Mouse (Mus musculus) midbrain, embryonic 15.5 days (tissue): ENCODE results near the gene Ghrhr. TPM values are rescaled to one million over a fixed set of nuclear protein-coding genes. Genes with fewer than 3 reads are reported as not detected.
A peak's percentile ranks its signal among the peaks of the same experiment; 100 is the strongest.

ENCODE experiments used
- ATAC-seq: fragments of 200-750 bp; cut with Nextera tagmentation; replicated peaks from 2 replicates; pipeline ENCODE4 v1.8.0; 2017; ENCODE audit warnings: moderate TSS enrichment
- H3K27ac ChIP-seq: fragments of 300-500 bp; sonication (generic); 2 replicates; pipeline ENCODE4 v1.5.1; 2015; ENCODE audit warnings: mild to moderate bottlenecking, inconsistent platforms
- H3K27me3 ChIP-seq: fragments of 300-500 bp; sonication (generic); replicated peaks from 2 replicates; pipeline ENCODE4 v1.6.1; 2015; ENCODE audit warnings: inconsistent platforms
- H3K36me3 ChIP-seq: fragments of 300-500 bp; sonication (generic); replicated peaks from 2 replicates; pipeline ENCODE4 v1.6.1; 2015; ENCODE audit warnings: inconsistent platforms
- H3K4me1 ChIP-seq: fragments of 300-500 bp; sonication (generic); 2 replicates; pipeline ENCODE4 v1.6.1; 2015; ENCODE audit warnings: inconsistent platforms
- H3K4me2 ChIP-seq: fragments of 300-500 bp; sonication (generic); 2 replicates; pipeline ENCODE4 v1.6.1; 2015; ENCODE audit warnings: inconsistent platforms, mild to moderate bottlenecking, moderate library complexity
- H3K4me3 ChIP-seq: fragments of 300-500 bp; sonication (generic); 2 replicates; pipeline ENCODE4 v1.5.1; 2015; ENCODE audit warnings: mild to moderate bottlenecking, inconsistent platforms
- H3K9ac ChIP-seq: fragments of 300-500 bp; sonication (generic); 2 replicates; pipeline ENCODE4 v1.6.1; 2015; ENCODE audit warnings: mild to moderate bottlenecking, inconsistent platforms
- H3K9me3 ChIP-seq: fragments of 300-500 bp; sonication (generic); 2 replicates; pipeline ENCODE4 v1.6.1; 2016; ENCODE audit warnings: inconsistent platforms
- WGBS: fragments of 180-500 bp; shearing (Covaris S2); methylation state at CpG from one replicate; pipeline ENCODE4 v1.1.7; 2015; ENCODE audit warnings: mixed read lengths; 5-methylcytosine and 5-hydroxymethylcytosine counted together
- polyA plus RNA-seq: library from polyadenylated mRNA; unstranded; fragments of >200 nt; fragmentation: Nextera tagmentation; extraction: Ambion mirVana; gene quantifications from 2 replicates; pipeline ENCODE4 v1.2.1, GENCODE M21; 2015

The Ghrhr gene
- polyA plus RNA-seq, 1 experiment from 2014 or later, result not detected

DNA sequence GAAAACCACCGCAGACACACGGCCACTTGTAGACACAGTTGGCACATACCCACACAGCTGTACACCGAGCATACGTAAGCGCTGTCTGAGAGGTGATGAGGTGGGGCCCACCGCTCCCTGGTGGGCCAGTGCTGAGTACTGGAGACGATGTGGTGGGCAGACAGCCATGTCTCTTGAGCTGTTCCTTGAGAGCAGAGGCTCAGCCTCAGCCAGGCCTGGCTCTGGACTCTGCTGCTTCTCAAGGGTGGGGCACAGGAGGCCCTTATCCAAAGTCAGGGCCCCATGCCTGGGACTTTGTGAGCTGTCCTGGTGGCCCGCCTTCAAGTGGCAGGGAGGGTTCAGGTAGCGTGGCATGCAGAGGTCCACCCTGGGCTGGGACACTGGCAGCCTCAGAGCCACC, 33.8 kb upstream of the Ghrhr start:
- Histone ChIP-seq H3K36me3 (no peaks in the 10 kb centered on the region), H3K9me3 (no peaks in the 10 kb centered on the region), H3K9ac (no peak overlapping the region), H3K27me3 (no peaks in the 10 kb centered on the region), H3K27ac (no peak overlapping the region), H3K4me3 (no peak overlapping the region), H3K4me2 (no peak overlapping the region), H3K4me1 (no peaks in the 10 kb centered on the region)
- 75% methylated on average over 9 of the region's 9 CpGs for WGBS
- 0 out of 2 replicates have a peak, but pooled peaks have one; percentile 31 for ATAC-seq

DNA sequence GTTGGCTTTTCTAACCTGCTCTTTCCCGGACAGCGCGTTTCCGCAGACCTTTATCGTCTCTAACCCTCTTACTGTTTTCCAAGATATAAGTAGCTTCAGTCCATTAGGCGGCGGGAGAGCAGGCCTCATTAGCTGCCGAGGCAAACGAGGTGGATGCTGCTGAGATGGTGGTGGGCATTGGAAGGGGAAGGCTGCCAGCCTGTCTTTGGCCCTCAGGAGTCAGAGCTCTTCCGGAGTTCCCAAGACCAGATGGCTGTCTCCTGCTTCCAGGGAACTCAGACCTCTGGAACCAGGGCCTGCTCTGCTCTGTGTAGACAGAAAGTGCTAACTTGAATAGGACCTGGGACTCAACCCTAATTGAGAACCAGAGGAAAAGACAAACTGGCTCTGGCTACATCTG, 32.6 kb upstream of the Ghrhr start:
- H3K27me3 ChIP-seq, result no peaks in the 10 kb centered on the region
- no peaks in the 10 kb centered on the region for H3K4me1 ChIP-seq
- no peaks in the 10 kb centered on the region for H3K9me3 ChIP-seq
- ATAC-seq, result no peak
- H3K36me3 ChIP-seq, result no peaks in the 10 kb centered on the region
- H3K4me3 ChIP-seq, result no peak overlapping the region
- no peak overlapping the region for H3K9ac ChIP-seq
- WGBS, result 81% methylated on average over 10 of the region's 10 CpGs
- no peak overlapping the region for H3K27ac ChIP-seq
- H3K4me2 ChIP-seq, result no peak overlapping the region

DNA sequence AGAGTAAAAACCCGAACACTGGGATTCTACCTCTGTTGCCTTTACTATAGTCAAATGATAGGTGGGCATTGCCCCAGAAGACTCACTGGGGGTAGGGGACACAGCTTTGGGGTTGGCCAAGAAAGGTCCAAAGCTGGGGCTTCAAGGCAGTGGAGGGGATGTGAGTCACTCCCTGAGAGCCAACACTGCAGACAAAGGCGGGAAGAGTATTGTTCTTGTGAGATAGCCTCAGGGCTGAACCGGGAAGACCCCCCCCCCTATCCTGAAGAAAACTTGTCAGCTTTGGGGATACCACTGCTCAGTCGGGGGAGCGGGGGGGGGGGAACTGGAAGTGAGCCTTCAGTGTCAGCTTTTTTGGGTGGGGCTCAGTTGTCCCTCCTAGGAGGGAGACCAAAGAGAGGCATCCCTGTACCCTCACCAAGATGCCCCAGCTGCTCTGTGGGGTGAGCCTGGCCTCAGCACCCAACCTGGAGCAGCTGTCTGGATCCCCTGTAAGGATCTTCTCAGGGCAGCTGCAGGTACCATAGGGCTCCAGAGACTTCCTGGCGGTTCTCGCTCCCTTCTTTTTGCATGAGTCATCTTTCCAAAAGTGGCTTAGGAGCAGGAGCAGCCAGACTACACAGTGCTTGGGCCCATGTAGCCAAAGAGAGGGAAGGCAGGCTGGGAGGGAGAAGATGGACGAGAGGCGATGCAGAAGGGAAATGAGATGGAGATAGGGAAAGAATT, 31.6 kb upstream of the Ghrhr start:
- H3K4me2 ChIP-seq, result no peak overlapping the region
- H3K4me3 ChIP-seq, result no peak overlapping the region
- no peaks in the 10 kb centered on the region for H3K36me3 ChIP-seq
- no peaks in the 10 kb centered on the region for H3K9me3 ChIP-seq
- ATAC-seq, result no peak
- no peak overlapping the region for H3K9ac ChIP-seq
- no peak overlapping the region for H3K27ac ChIP-seq
- H3K4me1 ChIP-seq, result no peaks in the 10 kb centered on the region
- 89% methylated on average over 9 of the region's 9 CpGs for WGBS
- H3K27me3 ChIP-seq, result no peaks in the 10 kb centered on the region

DNA sequence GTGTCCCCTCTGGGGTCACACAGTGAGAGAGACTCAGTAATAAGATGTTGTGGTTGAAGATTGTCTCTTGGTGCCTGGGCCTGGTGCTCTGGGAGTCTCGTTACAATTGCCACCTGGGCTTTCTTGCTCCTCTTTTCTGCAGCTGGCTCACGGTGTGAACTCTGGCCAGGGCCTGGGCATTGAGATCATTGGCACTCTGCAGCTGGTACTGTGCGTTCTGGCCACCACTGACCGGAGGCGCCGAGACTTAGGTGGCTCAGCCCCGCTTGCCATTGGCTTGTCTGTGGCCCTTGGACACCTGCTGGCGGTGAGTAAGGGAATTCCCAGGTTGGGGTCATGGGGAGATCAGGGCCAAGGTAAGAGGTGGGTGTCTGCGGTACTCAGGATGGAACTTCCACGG, 30.8 kb upstream of the Ghrhr start:
- no peak overlapping the region for H3K4me3 ChIP-seq
- no peak overlapping the region for H3K9ac ChIP-seq
- no peaks in the 10 kb centered on the region for H3K4me1 ChIP-seq
- 90% methylated on average over 10 of the region's 10 CpGs for WGBS
- H3K27me3 ChIP-seq, result no peaks in the 10 kb centered on the region
- H3K4me2 ChIP-seq, result no peak overlapping the region
- H3K27ac ChIP-seq, result no peak overlapping the region
- H3K36me3 ChIP-seq, result no peaks in the 10 kb centered on the region
- ATAC-seq, result no peak
- H3K9me3 ChIP-seq, result no peaks in the 10 kb centered on the region

DNA sequence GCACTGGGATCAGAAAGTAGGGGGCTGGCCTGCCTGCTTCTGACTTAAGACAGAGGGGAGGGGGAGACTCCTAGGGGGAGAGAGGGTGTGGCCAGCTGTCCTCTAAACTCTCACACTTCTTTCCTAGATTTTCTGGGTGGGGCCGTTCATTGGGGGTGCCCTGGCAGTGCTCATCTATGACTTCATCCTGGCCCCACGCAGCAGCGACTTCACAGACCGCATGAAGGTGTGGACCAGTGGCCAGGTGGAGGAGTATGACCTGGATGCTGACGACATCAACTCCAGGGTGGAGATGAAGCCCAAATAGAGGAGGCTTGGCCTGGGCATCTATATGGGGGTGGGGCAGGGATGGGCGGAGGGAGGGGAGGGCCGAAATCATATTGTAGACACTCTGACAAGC, 29.6 kb upstream of the Ghrhr start:
- Histone ChIP-seq H3K36me3 (no peaks in the 10 kb centered on the region), H3K27me3 (no peaks in the 10 kb centered on the region), H3K4me3 (no peak overlapping the region), H3K4me1 (no peaks in the 10 kb centered on the region), H3K27ac (no peak overlapping the region), H3K9ac (no peak overlapping the region), H3K4me2 (no peak overlapping the region), H3K9me3 (no peaks in the 10 kb centered on the region)
- 89% methylated on average over 7 of the region's 7 CpGs for WGBS
- ATAC-seq, result no peak

DNA sequence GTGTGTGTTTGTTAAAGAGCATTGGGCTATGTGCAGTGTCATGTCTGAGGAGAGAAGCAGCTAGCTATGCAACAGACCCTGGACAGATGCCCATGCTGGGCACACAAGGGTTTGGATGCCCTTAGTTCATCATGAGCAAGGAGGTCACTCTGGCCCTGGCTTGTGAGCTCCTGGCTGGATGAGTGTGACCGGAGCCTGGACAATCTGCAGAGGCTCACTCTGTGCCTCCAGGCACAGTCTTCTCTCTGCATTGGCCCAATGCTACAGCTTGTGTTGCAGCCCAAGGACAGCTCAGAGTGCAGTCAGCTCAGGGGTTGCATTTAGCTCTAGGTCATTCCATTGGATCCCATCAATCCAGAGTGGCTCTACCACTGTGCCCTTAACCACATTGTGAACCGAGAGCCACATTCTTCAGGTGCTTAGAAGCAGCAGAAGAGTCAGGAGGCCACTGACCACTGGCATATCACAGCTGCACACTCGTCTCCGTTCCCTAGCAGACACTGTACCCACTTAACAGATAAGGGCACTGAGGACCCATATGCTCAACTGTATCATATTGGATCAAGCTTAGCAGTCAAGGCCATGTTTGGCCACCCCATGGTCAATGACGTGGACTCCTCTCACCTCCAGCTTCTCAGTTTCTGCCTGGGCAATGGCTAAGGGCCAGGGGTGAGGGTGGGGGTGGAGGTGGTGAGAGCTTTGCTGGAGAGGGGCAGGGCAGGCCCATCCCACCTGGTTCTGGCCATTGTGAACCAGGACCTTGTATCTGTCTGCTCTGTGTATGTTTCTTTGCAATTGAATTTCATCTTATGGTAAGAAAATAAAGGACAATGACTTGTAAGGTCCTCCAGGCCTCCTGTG, 28.2 kb upstream of the Ghrhr start:
- H3K27ac ChIP-seq, result no peak overlapping the region
- 83% methylated on average over 5 of the region's 5 CpGs for WGBS
- H3K36me3 ChIP-seq, result no peaks in the 10 kb centered on the region
- H3K27me3 ChIP-seq, result no peaks in the 10 kb centered on the region
- H3K9me3 ChIP-seq, result no peaks in the 10 kb centered on the region
- no peak overlapping the region for H3K4me3 ChIP-seq
- H3K9ac ChIP-seq, result no peak overlapping the region
- ATAC-seq, result no peak
- H3K4me1 ChIP-seq, result no peaks in the 10 kb centered on the region
- no peak overlapping the region for H3K4me2 ChIP-seq

DNA sequence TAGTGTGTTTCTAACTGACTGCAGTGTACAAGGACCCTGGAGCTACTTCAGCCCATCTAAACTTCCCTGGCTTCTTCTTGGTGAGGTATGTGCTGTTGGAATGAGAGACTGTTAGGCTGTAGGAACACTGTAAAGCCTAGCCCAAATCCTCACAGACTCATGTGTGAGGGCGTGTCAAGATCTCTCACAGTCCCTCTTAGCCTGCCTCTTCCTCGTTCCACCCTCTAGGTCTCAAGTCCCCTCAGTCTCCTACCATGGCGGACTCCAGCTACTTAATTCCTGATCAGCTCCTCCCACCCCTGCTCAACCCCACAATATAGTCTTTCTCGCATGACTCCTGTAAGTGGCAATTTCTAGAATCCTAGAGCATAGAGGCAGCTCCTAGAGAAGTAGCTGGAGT, 26.9 kb upstream of the Ghrhr start:
- Histone ChIP-seq H3K9me3 (no peaks in the 10 kb centered on the region), H3K4me3 (no peak overlapping the region), H3K4me1 (no peaks in the 10 kb centered on the region), H3K27me3 (no peaks in the 10 kb centered on the region), H3K9ac (no peak overlapping the region), H3K36me3 (no peaks in the 10 kb centered on the region), H3K27ac (no peak overlapping the region), H3K4me2 (no peak overlapping the region)
- ATAC-seq, result no peak
- 76% methylated on average over 4 of the region's 4 CpGs for WGBS

DNA sequence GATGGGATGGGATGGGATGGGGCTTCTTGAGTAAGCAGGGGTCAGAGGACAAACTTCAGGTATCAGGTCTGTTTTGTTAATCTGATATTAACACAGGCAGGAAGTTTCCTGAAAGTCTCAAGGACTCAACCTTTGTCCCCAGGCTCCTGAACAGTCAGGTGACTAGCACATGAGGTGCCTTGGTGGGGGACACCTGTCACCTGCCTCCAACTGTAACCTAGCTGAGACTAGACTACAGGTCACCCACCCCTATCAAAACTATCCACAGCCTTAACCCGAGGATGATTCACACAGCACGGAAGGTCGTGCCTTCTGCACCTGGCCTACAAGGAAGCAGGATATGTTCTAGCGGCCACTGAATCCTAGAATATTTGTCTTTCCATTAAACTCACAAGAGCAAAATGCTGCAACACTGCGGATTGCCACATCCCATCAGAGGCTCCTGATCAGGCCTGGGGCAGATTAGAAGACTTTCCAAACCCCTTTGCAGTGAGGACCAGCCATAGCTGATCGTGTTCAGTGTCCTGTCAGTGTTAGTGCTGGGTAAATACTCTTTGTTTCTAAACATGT, 25.6 kb upstream of the Ghrhr start:
- no peak overlapping the region for H3K27ac ChIP-seq
- 90% methylated on average over 6 of the region's 6 CpGs for WGBS
- no peaks in the 10 kb centered on the region for H3K4me1 ChIP-seq
- no peak overlapping the region for H3K9ac ChIP-seq
- no peaks in the 10 kb centered on the region for H3K36me3 ChIP-seq
- H3K4me2 ChIP-seq, result no peak overlapping the region
- H3K9me3 ChIP-seq, result no peaks in the 10 kb centered on the region
- ATAC-seq, result no peak
- no peaks in the 10 kb centered on the region for H3K27me3 ChIP-seq
- H3K4me3 ChIP-seq, result no peak overlapping the region

DNA sequence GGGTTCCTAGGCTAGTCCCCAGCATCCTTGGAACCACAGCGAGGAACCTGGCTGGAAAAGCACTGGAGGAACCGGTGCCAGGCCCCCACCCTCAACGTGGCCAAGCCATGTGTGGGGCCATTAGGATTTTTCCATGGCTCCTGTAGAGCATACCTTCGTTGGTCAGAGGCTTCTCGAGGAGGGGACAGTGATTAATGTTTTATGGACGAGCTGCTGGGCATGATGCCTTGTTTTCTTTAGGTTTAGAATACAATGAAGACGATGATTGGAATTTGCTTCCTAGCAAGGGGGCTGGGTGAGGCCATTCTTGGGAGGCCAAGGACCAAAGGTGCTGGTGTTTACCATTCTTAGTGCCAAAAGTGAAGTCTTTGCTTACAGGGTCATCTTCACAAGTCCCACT, 24.4 kb upstream of the Ghrhr start:
- Histone ChIP-seq H3K27ac (no peak overlapping the region), H3K4me1 (no peaks in the 10 kb centered on the region), H3K4me3 (no peak overlapping the region), H3K4me2 (no peak overlapping the region), H3K36me3 (no peaks in the 10 kb centered on the region), H3K9ac (no peak overlapping the region), H3K27me3 (no peaks in the 10 kb centered on the region), H3K9me3 (no peaks in the 10 kb centered on the region)
- ATAC-seq, result no peak
- 83% methylated on average over 7 of the region's 7 CpGs for WGBS

DNA sequence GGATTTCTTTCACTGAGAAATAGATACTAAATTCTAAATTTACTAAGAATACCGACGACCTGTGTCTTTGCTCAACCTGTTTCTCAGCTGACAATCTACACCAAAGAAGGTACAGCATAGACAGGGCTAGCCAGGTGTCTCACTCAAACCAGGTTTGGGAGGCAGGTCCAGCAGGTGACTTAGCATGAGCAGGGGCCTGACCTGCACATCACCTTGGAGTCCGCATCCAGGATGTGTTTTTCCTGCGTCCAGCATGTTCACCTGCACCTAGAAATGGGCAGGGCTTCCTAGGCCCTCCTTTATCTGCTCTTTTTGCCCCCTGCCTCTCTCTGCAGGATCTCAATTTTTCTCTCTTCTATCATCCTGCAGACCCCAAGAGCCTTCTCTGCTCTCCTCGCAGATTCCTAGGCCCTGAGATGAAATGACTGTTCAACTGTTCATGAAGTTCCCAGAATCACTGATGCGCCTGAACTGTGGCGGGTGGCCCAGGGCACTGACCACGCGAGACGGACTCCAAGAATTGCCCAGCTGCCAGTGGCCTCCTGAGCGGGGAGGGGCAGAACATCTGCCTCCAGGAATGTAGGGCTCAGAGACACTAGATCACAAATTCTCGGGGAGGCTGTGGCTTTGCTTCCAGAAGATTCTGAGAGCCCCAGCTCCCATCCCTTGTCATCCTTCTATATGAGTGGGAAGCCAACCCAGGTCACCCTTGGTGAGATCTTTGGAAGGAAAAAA, 22.2 kb upstream of the Ghrhr start:
- H3K36me3 ChIP-seq, result no peaks in the 10 kb centered on the region
- no peak overlapping the region for H3K4me2 ChIP-seq
- no peak overlapping the region for H3K27ac ChIP-seq
- WGBS, result 84% methylated on average over 12 of the region's 12 CpGs
- no peaks in the 10 kb centered on the region for H3K4me1 ChIP-seq
- no peak overlapping the region for H3K9ac ChIP-seq
- no peak overlapping the region for H3K4me3 ChIP-seq
- H3K27me3 ChIP-seq, result no peaks in the 10 kb centered on the region
- no peak for ATAC-seq
- H3K9me3 ChIP-seq, result no peaks in the 10 kb centered on the region

DNA sequence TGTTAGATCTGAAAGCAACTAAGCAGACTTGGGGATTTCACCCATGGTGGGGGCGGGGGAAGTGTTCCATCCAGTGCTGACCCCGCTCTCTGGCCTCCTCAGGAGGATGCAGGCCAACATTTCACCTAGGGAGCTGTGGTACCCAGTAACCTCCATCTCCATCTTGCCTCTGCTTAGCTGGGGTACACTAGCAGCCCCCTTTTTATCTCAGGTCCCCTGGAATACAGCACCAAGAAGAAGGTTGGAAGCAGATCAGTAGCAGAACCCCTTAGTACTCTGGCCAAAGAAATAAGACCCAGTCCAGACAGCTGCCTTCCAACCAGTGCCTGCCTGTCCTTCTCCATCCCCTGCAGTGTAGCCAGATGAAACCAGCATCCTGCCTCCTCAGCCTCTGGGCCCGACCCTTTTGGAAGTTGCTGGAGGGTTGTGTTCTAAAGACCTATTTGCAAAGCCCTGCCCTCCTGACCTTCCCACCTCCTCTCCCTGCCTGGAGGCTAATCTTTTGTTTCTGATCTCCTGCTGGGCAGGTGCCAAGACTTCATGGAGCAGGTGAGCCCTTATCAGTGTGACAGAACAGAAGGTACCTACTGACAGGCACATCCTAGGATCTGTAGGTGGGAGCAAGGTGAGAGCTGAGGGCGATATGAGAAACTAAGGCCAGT, 21.5 kb upstream of the Ghrhr start:
- H3K27ac ChIP-seq, result no peak overlapping the region
- no peaks in the 10 kb centered on the region for H3K36me3 ChIP-seq
- ATAC-seq, result no peak
- no peaks in the 10 kb centered on the region for H3K9me3 ChIP-seq
- no peak overlapping the region for H3K4me3 ChIP-seq
- no peak overlapping the region for H3K4me2 ChIP-seq
- no peaks in the 10 kb centered on the region for H3K27me3 ChIP-seq
- 77% methylated on average over 4 of the region's 4 CpGs for WGBS
- no peak overlapping the region for H3K9ac ChIP-seq
- no peaks in the 10 kb centered on the region for H3K4me1 ChIP-seq

DNA sequence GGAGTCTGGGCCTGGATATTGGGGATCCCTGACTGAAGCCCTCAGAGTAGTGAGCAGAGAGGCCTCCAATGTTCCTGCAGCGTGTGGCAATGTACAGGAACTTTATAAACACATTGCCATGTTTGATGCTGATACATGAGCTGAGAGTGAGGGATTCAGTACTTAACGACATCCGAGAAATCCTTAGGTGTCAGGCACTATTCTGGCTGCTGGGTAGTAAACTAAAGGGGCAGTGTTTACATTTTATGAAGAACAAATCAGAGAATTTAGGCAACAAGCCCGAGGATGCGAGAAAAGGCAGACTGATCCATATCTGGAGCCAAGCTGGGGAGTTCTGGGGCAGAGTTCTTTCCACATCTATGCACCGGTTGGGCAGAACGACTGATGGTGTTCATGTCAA, 20.5 kb upstream of the Ghrhr start:
- H3K36me3 ChIP-seq, result no peaks in the 10 kb centered on the region
- no peak for ATAC-seq
- WGBS, result 86% methylated on average over 7 of the region's 7 CpGs
- H3K4me2 ChIP-seq, result no peak overlapping the region
- no peak overlapping the region for H3K9ac ChIP-seq
- no peak overlapping the region for H3K4me3 ChIP-seq
- H3K9me3 ChIP-seq, result no peaks in the 10 kb centered on the region
- H3K27me3 ChIP-seq, result no peaks in the 10 kb centered on the region
- H3K4me1 ChIP-seq, result no peaks in the 10 kb centered on the region
- no peak overlapping the region for H3K27ac ChIP-seq
